Mouse (Mus musculus) gastrocnemius, postnatal 10 days (tissue): Measurements from ENCODE around the gene Peg12. TPM values are rescaled to one million over a fixed set of nuclear protein-coding genes. Genes with fewer than 3 reads are reported as not detected.

Experiments used
- DNase-seq: peaks from one replicate; pipeline ENCODE4 v3.0.0; 2021; ENCODE audit warnings: mixed read lengths
- long read RNA-seq, 2 experiments: library from polyadenylated mRNA; stranded (forward); transcript quantifications; one replicate each; pipeline ENCODE4 v2.0.0; 2021
- total RNA-seq, 2 experiments: library from RNA; stranded (reverse); gene quantifications; 2 replicates each; pipeline ENCODE4 v1.2.3; 2021

Gene Peg12
- total RNA-seq: 1 to 10 TPM; 4.4 to 7.1 TPM
- long read RNA-seq, experiment 1, partial matches to known transcripts: 0 of 1 reads
- long read RNA-seq, experiment 1, other reads (novel, unspliced or antisense): 0 of 1 reads
- long read RNA-seq, experiment 2, partial matches to known transcripts: 0 of 1 reads
- long read RNA-seq, experiment 2, other reads (novel, unspliced or antisense): 0 of 1 reads

DNA sequence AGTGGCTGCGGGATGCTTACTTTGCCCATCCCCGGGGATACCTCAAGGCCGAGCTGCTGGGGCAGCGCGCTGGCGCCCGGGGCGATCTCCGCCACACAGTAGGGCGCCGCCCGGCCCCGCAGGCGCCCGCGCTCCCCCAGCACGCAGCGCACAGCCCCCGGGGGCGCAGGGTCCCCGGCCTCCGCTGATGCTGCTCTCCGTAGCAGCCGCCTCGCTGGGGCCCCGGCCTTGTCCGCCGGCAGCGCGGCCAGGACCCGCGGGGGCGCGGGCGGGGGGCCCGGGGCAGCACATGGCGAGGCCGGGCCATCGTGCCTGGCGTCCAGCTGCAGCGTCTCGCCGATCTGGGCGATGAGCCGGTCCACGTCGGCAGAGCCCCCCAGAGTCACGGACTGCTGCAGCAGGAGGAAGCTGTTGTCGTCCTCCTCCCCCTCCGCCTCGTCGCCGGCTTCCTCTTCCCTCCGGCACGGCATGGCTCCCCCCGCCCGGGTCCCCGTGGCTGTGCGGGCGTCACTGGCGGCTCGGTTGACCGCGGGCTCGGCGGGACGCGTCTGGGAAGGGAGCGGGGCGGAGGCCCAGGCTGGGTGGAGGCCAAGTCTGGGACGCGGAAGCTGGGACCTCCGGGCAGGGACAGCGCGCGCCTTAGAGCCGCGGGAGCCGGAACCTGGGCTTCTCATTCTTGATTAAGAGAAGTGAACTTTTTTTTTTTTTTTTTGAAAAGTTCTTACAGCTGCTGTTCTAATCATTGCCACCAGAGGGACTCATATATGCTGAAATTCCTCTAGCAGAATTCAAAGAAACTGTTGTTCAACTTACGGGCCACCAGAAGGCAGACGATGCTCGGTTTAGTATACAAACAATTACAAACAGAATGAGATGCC lies at the start of gene Peg12:
TSS of gene Peg12 (minus strand) at position 633 of the 878 bp plus-strand sequence.
- DNase-seq: peak; percentile 68

DNA sequence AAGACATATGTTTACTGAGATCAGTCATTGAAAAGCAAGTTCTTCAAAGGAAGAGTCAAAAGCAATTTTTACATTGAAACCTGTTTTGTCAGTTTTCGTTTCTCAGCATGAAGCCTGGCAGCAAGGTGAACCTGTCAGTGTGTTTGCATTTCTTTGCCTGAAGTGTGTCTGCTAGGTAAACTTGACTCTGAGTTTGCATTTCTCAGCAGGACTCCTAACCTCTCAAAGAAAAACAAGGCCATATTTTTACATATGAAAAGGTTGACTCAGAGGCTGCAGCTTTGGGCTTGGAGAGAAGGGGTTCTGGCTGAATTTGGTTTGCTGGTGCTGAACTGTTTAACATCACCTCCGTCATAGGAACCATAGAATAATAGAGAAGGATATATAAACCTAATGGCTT lies 21.8 kb upstream of the Peg12 start:
- DNase-seq: no peak

DNA sequence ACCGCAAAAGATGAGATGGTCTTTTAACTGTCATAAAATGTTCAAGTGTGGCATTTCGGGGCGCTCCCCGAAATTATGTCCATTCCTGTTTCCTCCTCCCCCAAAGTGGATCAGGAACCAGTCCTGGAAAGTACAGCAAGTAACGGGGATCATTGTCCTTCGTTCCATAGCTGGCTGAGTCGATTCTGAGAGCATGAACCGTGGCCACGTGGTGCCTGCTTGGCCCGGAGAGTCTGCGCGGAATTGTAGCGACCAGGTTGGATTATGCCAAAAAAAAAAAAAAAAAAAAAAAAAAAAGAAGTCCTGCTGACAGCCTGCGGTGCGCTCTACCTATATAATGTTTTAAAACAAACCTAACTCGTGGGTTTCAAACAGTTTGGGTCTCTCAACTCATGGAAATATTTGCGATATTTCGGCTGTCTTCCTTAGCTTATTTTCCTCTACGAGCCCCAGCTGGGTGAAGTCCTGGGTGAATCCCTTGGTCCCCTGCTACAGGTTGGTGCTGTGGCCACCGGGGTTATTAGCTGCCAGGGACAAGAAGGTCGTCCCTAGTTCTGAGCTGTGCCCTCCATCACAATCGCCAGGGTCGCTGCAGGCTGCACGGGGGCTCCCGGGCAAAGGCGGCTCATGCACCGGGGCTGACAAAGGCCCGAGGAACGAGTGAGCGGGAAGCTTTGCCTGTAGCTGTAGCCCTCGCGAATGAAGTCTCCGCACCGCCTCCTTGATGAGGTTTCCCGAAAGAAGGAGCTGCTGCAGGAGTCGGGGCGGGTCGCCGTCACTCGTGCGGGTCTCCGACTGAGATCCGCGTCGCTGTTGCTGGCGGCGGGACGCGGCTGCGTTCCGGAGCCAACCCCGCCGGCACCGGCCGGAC lies 1.1 kb downstream of the Peg12 start:
- peak; percentile 34 for DNase-seq

DNA sequence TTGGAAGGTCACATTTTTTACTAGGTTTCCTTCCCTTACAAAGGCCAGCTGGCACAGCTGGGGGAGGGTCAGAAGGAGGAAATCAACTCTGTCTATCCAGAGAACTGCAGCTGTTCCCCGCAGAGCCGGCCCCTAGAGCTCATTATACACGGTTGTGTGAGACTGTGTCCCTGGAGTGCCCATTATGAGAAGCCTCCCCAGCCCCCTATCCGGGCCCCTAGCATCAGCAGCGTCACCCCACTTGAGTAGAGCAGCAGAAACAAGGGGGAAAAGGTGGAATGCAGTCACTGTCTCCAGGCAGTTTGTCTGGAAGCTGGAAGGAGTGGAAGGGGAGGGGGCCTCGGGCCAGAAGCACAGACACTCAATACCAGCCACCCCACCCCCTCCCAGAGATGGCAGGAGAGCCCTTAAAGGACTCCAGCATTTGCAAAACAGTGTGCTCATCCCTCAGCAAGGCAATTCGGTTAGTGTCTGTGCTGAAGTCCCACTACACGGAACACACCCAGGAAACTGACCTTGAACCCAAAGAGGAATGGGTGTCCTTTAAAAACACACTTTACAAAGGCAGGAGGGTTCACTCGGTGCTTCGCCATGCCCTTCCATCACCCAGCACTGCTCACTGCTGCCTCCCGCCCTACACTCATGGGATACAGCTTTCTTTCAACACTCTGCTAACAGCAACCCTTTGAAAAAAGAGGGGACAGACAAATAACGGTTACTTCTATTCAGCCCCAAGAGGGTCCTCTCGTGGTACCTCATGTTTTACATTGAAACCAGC lies 1.9 kb downstream of the Peg12 start:
- DNase-seq: peak; percentile 8

DNA sequence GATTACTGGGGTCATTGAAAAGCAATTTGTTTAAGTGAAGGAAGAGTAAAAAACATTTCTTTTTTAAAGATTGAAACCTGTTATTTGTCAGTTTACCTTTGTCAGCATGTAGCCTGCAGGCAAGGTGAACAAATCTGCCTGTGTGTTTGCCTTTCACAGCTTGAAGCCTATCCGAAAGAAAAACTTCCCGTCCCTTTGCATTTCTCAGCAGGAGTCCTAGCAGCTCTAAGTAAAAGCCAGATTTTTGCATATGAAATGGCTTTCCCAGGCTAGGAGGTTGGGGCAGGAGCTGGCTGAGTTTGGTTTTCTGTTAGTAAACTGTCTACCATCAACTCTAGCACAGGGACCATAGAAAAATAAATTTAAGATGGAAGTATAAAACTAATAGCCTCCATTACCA lies 12.0 kb downstream of the Peg12 start:
- DNase-seq: no peak

DNA sequence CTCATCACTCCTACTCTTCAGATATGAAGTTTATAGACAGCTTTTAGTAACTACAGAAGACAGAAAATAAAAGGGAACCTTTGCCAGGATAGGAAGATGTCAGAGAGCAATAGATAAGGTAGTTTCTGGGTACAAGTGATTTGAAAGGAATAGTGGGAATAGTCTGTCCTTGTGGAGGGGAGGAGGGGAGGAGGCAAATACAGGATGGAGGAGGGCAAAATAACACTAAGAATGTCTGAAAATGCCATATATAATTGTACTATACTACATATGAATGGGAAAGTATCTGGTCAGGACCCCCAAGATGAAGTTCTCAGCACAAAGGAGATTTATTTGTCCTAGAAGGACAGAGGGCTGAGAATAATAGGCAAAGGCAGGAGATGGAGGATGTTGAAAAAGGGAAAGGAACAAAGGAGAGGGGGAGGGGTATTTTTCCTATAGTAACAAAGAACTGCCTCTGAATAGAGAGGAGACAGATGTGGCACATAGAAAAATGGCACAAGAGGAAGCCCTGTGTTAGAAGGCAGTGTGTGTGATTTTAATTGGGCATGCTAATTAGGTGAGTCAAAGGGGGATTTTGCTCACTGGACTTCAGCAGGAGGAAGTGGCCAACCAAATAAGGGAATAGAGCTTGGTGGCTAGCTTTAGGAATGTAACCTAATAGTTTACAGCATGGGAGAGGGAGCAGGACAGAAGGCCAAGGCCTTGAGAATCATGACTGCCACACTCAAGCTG lies 18.7 kb downstream of the Peg12 start:
- DNase-seq: no peak

DNA sequence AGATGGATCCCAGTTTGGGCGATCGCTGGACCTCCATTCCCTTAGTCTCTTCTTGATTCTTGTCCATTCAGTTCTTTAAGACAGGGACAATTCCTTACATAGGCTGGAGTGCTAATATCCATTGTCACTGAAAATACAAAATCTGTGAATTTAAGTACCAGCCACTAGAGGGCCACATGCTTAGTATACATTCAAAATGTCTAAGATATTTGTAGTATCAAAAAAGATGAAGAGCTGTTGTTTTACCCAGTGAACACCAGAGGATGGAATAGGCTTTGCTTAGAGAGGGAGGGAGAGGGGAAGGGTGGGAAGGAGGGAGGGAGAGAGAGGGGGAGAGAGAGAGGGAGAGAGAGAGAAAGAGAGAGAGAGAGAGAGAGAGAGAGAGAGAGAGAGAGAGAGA lies 27.9 kb downstream of the Peg12 start:
- DNase-seq: no peak

DNA sequence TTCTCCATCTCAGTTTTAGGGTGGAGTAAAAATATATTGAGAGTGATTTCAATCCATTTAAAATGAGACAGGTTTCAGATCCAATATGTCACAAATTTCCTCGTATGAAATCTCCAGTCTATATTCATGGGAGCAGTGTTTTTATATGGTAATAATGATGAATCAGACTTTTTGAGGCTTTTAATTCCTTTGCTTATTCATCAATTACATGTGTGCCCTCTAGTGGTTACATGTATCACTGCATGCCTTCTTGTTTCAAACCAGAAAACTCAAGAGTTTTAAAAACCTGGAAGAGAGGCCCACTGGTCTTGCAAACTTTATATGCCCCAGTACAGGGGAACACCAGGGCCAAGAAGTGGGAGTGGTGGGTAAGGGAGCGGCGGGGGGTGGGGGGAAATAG lies 31.1 kb downstream of the Peg12 start:
- no peak for DNase-seq

DNA sequence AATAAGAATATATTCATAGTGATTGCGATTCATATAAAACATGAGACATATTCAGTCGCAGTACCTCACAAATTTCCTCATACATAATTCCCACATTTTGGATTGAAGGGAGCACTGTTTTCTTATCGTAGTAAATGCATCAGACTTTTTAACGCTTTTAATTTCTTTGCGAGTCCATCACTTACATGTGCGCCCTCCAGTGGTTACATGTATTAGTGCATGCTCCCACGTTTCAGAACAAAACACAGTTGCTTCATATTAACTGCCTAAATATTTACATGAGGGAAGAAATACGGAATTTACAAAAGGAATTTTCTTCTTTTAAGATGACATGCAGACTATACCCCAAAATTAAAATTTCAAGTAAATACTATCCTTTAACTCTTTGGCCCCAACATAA lies 36.0 kb downstream of the Peg12 start:
- DNase-seq: peak; percentile 19

DNA sequence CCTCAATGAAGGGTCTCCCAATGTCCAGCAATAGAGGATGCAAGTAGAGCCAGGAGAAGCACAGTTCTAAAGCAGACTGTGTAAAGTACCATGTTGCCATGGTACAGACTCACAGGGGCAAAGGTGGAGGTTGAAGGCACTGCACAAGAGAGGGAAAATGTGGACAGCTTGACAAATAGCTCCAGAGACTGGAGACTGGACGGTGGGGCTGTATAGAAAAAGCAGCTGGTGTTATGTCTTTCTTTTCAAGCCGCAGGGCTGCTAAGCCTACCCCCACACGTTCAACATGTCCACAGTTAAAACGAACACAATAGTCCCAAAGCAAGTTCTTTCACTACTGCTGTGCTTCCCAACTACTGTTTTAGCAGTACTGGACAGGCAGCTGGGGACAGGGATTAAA lies 41.1 kb downstream of the Peg12 start:
- DNase-seq: no peak

DNA sequence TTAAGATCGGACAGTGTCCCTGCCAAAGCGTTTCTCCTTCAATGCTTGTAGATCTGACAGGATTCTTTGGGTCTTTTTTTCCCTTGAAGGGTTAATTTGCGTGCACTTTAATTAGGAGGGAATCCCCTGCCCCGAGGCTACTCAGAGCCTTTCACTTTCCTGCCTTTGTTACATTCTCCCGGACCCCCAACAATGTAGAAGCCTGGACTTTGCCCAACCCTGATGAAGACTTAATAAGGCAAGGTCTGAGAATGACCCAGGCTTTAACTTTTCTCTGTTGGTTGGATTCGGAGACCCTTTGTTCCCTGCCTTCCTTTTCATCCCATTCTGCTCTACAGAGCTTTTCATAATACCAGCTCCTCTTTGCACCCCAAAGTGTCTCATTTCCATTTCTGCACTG lies 43.7 kb downstream of the Peg12 start:
- no peak for DNase-seq

DNA sequence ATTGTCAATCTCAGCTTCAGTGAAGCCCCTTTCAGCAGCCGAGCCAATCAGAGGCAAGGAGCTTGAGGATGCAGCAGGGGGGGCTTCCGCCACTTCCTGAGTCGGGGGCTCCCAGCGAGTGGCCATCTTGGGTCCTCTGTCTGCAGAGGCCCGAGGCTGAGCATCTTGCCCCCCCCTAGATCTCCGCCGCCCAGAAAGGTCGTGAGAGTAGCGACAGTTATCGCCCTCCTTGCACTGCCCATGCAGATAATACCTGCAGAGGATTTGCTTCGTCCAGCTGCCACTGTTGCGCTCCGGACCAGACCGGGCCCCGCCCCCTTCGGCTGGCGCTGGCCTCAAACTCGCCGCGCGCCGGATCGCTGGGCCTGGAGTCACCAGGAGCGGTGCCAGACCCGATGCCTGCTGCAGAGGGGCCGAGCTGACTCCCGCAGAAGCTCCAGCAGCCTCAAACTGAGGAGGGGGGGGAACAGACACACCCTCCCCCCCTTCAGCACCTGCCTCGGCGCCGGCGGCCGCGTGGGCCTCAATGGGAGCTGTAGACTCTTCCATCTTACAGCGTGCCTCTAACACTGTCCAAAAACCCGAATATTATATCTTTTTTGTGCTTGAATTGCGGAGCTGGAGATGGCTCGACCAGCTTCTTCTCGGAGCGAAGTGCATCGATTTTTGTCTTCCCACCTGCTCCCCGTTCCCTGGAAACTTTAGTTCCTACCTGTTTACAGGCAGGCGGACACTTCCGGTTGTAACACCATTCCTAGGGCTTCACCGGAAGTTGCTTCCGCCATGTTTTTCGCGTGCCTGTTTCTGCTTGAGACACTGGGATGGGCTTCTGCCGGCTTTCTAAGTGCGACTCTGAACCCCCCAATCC lies 44.6 kb downstream of the Peg12 start, which contains the start of gene Mkrn3:
TSS of gene Mkrn3 (minus strand) at position 647 of the 868 bp plus-strand sequence.
- DNase-seq: peak; percentile 80

DNA sequence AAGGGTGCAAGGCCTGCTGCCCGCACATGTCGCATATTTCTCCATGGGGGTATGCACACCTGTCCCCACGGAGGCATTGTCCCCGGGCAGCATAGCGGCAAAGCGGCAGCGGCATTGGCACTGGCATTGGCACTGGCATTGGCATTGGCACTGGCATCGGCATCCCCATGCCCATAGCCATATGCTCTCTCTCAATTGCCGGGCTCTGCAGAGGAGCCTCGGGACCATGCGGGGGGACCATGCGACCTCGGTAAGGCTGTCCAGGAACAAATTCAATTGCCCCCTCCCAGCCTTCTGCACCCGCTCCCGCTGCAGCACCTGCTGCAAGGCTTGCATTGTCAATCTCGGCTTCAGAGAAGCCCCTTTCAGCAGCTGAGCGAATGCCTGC lies 45.2 kb downstream of the Peg12 start:
- DNase-seq: no peak

DNA sequence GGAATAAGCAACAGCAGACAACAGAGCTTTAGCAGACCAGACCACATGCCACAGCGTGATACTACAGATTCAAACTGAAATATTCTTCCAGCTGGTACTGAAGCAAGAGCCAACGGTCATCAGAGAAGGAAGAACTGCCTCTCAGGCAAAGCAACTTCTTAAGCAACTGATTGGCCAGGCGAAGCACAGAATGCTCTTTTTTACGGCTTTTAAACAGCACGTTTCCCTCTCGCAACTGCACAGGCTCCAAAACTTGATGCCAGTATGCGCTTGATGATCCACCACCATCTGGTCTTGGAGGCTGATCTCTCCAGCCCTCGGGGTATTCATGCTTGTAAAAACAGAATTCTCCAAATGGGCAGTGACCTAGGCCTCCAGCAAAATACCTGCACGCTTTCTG lies 46.0 kb downstream of the Peg12 start:
- no peak for DNase-seq

DNA sequence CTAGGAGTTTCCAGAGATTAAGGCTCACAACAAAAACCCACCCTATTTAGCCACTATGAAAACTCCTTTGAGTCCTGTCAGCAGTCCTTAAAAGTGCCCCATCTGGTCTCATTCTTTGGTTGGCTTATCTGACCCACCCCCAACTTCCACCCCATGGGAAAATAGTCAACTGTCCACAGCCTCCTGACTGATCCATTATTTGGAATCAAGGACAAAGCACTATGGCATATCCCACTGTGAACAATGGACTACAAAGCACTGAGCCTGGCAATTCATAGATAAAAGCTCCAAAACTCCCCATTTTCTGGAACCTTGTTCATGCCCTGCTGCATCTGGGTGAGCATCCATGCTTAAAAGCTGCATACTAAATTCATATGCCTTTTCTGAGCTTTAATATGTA lies 48.1 kb downstream of the Peg12 start:
- DNase-seq: no peak

DNA sequence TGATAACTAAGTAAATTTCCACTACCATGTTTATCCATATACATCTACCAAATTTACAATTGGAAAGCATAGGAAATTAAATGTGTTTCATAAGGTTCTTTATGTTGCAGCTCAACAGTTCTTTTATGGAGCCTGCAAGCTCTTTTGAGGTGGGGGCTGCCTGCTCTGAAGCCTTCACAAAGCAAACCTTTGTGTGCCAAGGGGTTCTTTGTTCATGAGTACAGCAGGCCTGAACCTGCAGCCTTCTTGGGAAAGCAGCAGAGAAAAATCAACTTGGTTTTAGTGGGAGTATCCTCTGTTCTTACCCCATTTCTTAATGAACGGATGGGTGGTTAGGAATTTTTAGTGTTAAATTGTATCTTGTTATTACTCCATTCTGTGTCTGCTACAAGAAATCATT lies 49.1 kb downstream of the Peg12 start:
- DNase-seq: no peak
